Mouse (Mus musculus): ENCODE data around the gene Olfr1333. TPM values are rescaled to one million over a fixed set of nuclear protein-coding genes. Genes with fewer than 3 reads are reported as not detected.

Olfr1333 gene
- total and polyA plus RNA-seq, 3 experiments: not detected

GRCm38 (mm10) chr4:118782486-118782885 lies 53.6 kb downstream of the Olfr1333 start, which contains the start of gene Olfr1337:
Olfr1337 (minus strand) TSS chr4:118782586.
- H3K9ac ChIP-seq (ENCODE audit: control insufficient read depth, low read depth, low read length, poor library complexity, severe bottlenecking): no peak within 1 kb of the TSS
- TF ChIP-seq POLR2A (IDR thresholded peaks at IDR 0.05; ENCODE audit: control insufficient read depth in 1 of 2, insufficient read depth in 1 of 2, low read depth in 1 of 2, low read length in 2 of 2, poor library complexity in 1 of 2) (no peak), MAFK (IDR thresholded peaks at IDR 0.05; ENCODE audit: borderline replicate concordance, low read depth, low read length) (no peak), USF2 (IDR thresholded peaks at IDR 0.05; ENCODE audit: borderline replicate concordance in 1 of 2, insufficient read depth in 1 of 2, low read depth in 1 of 2, low read length in 2 of 2) (no peak), BHLHE40 (IDR thresholded peaks at IDR 0.05; ENCODE audit: borderline replicate concordance, low read depth, low read length) (no peak), UBTF (IDR thresholded peaks at IDR 0.05; ENCODE audit: borderline replicate concordance, insufficient read depth, low read depth, low read length) (no peak), ETS1 (IDR thresholded peaks at IDR 0.05; ENCODE audit: low read depth, low read length) (no peak), GABPA (IDR thresholded peaks at IDR 0.05; ENCODE audit: low read depth, low read length) (no peak)
- no peaks in the 10 kb centered on the region for H3K4me1 ChIP-seq (ENCODE audit: control insufficient read depth in 1 of 2, insufficient read depth in 2 of 2, low read length in 2 of 2)
- H3K9me3 ChIP-seq (replicated peaks; ENCODE audit: insufficient read depth, low read length): no peaks in the 10 kb centered on the region
- H3K4me3 ChIP-seq (ENCODE audit: control insufficient read depth in 1 of 2, insufficient read depth in 1 of 2, low read depth in 2 of 2, low read length in 2 of 2): no peak within 1 kb of the TSS
- no peaks in the 10 kb centered on the region for H3K36me3 ChIP-seq (ENCODE audit: control insufficient read depth in 1 of 2, insufficient read depth in 2 of 2, low read length in 2 of 2)
- H3K79me2 ChIP-seq (ENCODE audit: control insufficient read depth, insufficient read depth, low read length, poor library complexity): no peaks in the 10 kb centered on the region
- DNase-seq (ENCODE audit: low read depth, low spot score): no peak
- H3K27ac ChIP-seq (ENCODE audit: control insufficient read depth, low read depth, low read length): no peak within 1 kb of the TSS
- H3K27me3 ChIP-seq (ENCODE audit: control insufficient read depth in 1 of 2, insufficient read depth in 2 of 2, low read length in 2 of 2): no peaks in the 10 kb centered on the region

Other genes starting within 250 kb of the Olfr1333 start
- not detected in 2 replicates for gene Cfap57, start 215.5 kb downstream of the Olfr1333 start, total RNA-seq (2012; rRNA removed)
- not detected for gene Cfap57, start 215.5 kb downstream of the Olfr1333 start, polyA plus RNA-seq (2012; ENCODE audit: insufficient read depth in 1 of 2, insufficient read length in 2 of 2, low read depth in 1 of 2, low replicate concordance in 2 of 2, missing spikeins in 1 of 2)
- 313 and 357 TPM in 2 replicates for gene Ebna1bp2, start 215.5 kb downstream of the Olfr1333 start, total RNA-seq (2012; rRNA removed)
- gene Ebna1bp2, start 215.5 kb downstream of the Olfr1333 start, polyA plus RNA-seq (2012; ENCODE audit: insufficient read depth in 1 of 2, insufficient read length in 2 of 2, low read depth in 1 of 2, low replicate concordance in 2 of 2, missing spikeins in 1 of 2): 100 to 1,000 TPM in 1 of 2 experiments, not detected in 1; 378 TPM
- not detected in 2 replicates for gene Olfr62, start 177.3 kb downstream of the Olfr1333 start, total RNA-seq (2012; rRNA removed)
- gene Olfr62, start 177.3 kb downstream of the Olfr1333 start, polyA plus RNA-seq (2012; ENCODE audit: insufficient read depth in 1 of 2, insufficient read length in 2 of 2, low read depth in 1 of 2, low replicate concordance in 2 of 2, missing spikeins in 1 of 2): not detected
- gene Olfr1342, start 143.5 kb downstream of the Olfr1333 start, total RNA-seq (2012; rRNA removed): not detected in 2 replicates
- not detected for gene Olfr1342, start 143.5 kb downstream of the Olfr1333 start, polyA plus RNA-seq (2012; ENCODE audit: insufficient read depth in 1 of 2, insufficient read length in 2 of 2, low read depth in 1 of 2, low replicate concordance in 2 of 2, missing spikeins in 1 of 2)
- not detected in 2 replicates for gene Olfr1341, start 132.8 kb downstream of the Olfr1333 start, total RNA-seq (2012; rRNA removed)
- not detected for gene Olfr1341, start 132.8 kb downstream of the Olfr1333 start, polyA plus RNA-seq (2012; ENCODE audit: insufficient read depth in 1 of 2, insufficient read length in 2 of 2, low read depth in 1 of 2, low replicate concordance in 2 of 2, missing spikeins in 1 of 2)
- gene Olfr1340, start 116.1 kb downstream of the Olfr1333 start, total RNA-seq (2012; rRNA removed): not detected in 2 replicates
- gene Olfr1340, start 116.1 kb downstream of the Olfr1333 start, polyA plus RNA-seq (2012; ENCODE audit: insufficient read depth in 1 of 2, insufficient read length in 2 of 2, low read depth in 1 of 2, low replicate concordance in 2 of 2, missing spikeins in 1 of 2): not detected
- gene Olfr1339, start 104.1 kb downstream of the Olfr1333 start, total RNA-seq (2012; rRNA removed): not detected in 2 replicates
- not detected for gene Olfr1339, start 104.1 kb downstream of the Olfr1333 start, polyA plus RNA-seq (2012; ENCODE audit: insufficient read depth in 1 of 2, insufficient read length in 2 of 2, low read depth in 1 of 2, low replicate concordance in 2 of 2, missing spikeins in 1 of 2)
- gene Olfr1338, start 77.5 kb downstream of the Olfr1333 start, total RNA-seq (2012; rRNA removed): not detected in 2 replicates
- not detected for gene Olfr1338, start 77.5 kb downstream of the Olfr1333 start, polyA plus RNA-seq (2012; ENCODE audit: insufficient read depth in 1 of 2, insufficient read length in 2 of 2, low read depth in 1 of 2, low replicate concordance in 2 of 2, missing spikeins in 1 of 2)
- gene Olfr1337, start 53.7 kb downstream of the Olfr1333 start, total RNA-seq (2012; rRNA removed): not detected in 2 replicates
- gene Olfr1337, start 53.7 kb downstream of the Olfr1333 start, polyA plus RNA-seq (2012; ENCODE audit: insufficient read depth in 1 of 2, insufficient read length in 2 of 2, low read depth in 1 of 2, low replicate concordance in 2 of 2, missing spikeins in 1 of 2): not detected
- gene Olfr1335, start 26.3 kb downstream of the Olfr1333 start, total RNA-seq (2012; rRNA removed): not detected in 2 replicates
- not detected for gene Olfr1335, start 26.3 kb downstream of the Olfr1333 start, polyA plus RNA-seq (2012; ENCODE audit: insufficient read depth in 1 of 2, insufficient read length in 2 of 2, low read depth in 1 of 2, low replicate concordance in 2 of 2, missing spikeins in 1 of 2)
- not detected in 2 replicates for gene Olfr1331, start 28.4 kb upstream of the Olfr1333 start, total RNA-seq (2012; rRNA removed)
- not detected for gene Olfr1331, start 28.4 kb upstream of the Olfr1333 start, polyA plus RNA-seq (2012; ENCODE audit: insufficient read depth in 1 of 2, insufficient read length in 2 of 2, low read depth in 1 of 2, low replicate concordance in 2 of 2, missing spikeins in 1 of 2)
- gene Olfr1330, start 52.3 kb upstream of the Olfr1333 start, total RNA-seq (2012; rRNA removed): not detected in 2 replicates
- not detected for gene Olfr1330, start 52.3 kb upstream of the Olfr1333 start, polyA plus RNA-seq (2012; ENCODE audit: insufficient read depth in 1 of 2, insufficient read length in 2 of 2, low read depth in 1 of 2, low replicate concordance in 2 of 2, missing spikeins in 1 of 2)
- gene Olfr1329, start 81.2 kb upstream of the Olfr1333 start, total RNA-seq (2012; rRNA removed): not detected in 2 replicates
- gene Olfr1329, start 81.2 kb upstream of the Olfr1333 start, polyA plus RNA-seq (2012; ENCODE audit: insufficient read depth in 1 of 2, insufficient read length in 2 of 2, low read depth in 1 of 2, low replicate concordance in 2 of 2, missing spikeins in 1 of 2): not detected
- not detected in 2 replicates for gene Olfr1328, start 102.3 kb upstream of the Olfr1333 start, total RNA-seq (2012; rRNA removed)
- not detected for gene Olfr1328, start 102.3 kb upstream of the Olfr1333 start, polyA plus RNA-seq (2012; ENCODE audit: insufficient read depth in 1 of 2, insufficient read length in 2 of 2, low read depth in 1 of 2, low replicate concordance in 2 of 2, missing spikeins in 1 of 2)
- gene Lao1, start 125.3 kb upstream of the Olfr1333 start, total RNA-seq (2012; rRNA removed): not detected in 2 replicates
- not detected for gene Lao1, start 125.3 kb upstream of the Olfr1333 start, polyA plus RNA-seq (2012; ENCODE audit: insufficient read depth in 1 of 2, insufficient read length in 2 of 2, low read depth in 1 of 2, low replicate concordance in 2 of 2, missing spikeins in 1 of 2)

All from MEL (cell line).